Mouse (Mus musculus) gastrocnemius, adult 8-10 months (tissue): ENCODE results near the gene Gm20855. TPM values are rescaled to one million over a fixed set of nuclear protein-coding genes. Genes with fewer than 3 reads are reported as not detected.
"Not testable (repeated sequence)": the region's sequence is repeated elsewhere in the genome, so short reads cannot be mapped to it uniquely, and the experiment has no call there.

Experiments
- DNase-seq, 2 experiments: peaks; one replicate each; pipeline ENCODE4 v3.0.0; 2022; ENCODE audit warnings: low spot score in 2 of 2
- total RNA-seq, 4 experiments: library from RNA; stranded (reverse); gene quantifications; 2 replicates each; pipeline ENCODE4 v1.2.4; 2022

Gene Gm20855
- total RNA-seq = not detected

DNA sequence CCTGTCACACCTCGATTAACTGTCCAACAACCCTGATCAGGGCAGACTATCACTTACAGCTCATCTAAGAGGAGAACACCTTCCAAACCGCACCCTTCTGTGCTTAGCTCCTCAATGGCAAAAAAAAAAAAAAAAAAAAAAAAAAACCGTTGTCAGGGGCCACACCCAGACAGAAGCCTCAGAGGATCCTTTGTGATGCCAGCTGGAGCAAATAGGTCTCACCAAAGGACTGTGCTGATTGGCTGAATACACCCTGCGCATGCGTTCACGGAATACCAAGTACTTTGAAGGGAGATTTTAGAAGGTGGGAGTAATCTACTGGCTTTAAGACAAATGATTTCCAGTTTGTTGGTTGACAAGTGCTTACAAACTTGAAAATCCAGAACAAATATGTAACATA, at the start of gene Gm20855:
TSS of gene Gm20855 (minus strand) at position 101 of the 400 bp plus-strand sequence.
- not testable (repeated sequence) for DNase-seq
